Mouse (Mus musculus) hindbrain, embryonic 12.5 days (tissue): ENCODE data around the gene Styk1. TPM values are rescaled to one million over a fixed set of nuclear protein-coding genes. Genes with fewer than 3 reads are reported as not detected.

Experiments
- ATAC-seq: fragments of 200-750 bp; cut with Nextera tagmentation; 2 replicates; pipeline ENCODE4 v1.8.0; 2017; ENCODE audit warnings: moderate TSS enrichment; ENCODE audit not compliant: low FRiP score
- H3K27ac ChIP-seq: fragments of 300-500 bp; sonication (generic); 2 replicates; pipeline ENCODE4 v1.5.1; 2016; ENCODE audit warnings: mild to moderate bottlenecking
- H3K27me3 ChIP-seq: fragments of 300-500 bp; sonication (generic); 2 replicates; pipeline ENCODE4 v1.6.1; 2016; ENCODE audit warnings: mild to moderate bottlenecking
- H3K36me3 ChIP-seq: fragments of 300-500 bp; sonication (generic); 2 replicates; pipeline ENCODE4 v1.6.1; 2016; ENCODE audit warnings: mild to moderate bottlenecking
- H3K4me1 ChIP-seq: fragments of 300-500 bp; sonication (generic); 2 replicates; pipeline ENCODE4 v1.6.1; 2016
- H3K4me2 ChIP-seq: fragments of 300-500 bp; sonication (generic); replicated peaks from 2 replicates; pipeline ENCODE4 v1.6.1; 2016; ENCODE audit warnings: mild to moderate bottlenecking
- H3K4me3 ChIP-seq: fragments of 300-500 bp; sonication (generic); 2 replicates; pipeline ENCODE4 v1.5.1; 2016; ENCODE audit warnings: mild to moderate bottlenecking
- H3K9ac ChIP-seq: fragments of 300-500 bp; sonication (generic); 2 replicates; pipeline ENCODE4 v1.6.1; 2016; ENCODE audit warnings: mild to moderate bottlenecking, moderate library complexity
- H3K9me3 ChIP-seq: fragments of 300-500 bp; sonication (generic); replicated peaks from 2 replicates; pipeline ENCODE4 v1.6.1; 2016; ENCODE audit warnings: mild to moderate bottlenecking
- WGBS: fragments of 180-500 bp; shearing (Covaris S2); methylation state at CpG from one replicate; pipeline ENCODE4 v1.1.7; 2016; 5-methylcytosine and 5-hydroxymethylcytosine counted together
- polyA plus RNA-seq: library from polyadenylated mRNA; unstranded; fragments of >200 nt; fragmentation: Nextera tagmentation; extraction: Ambion mirVana; gene quantifications from 2 replicates; pipeline ENCODE4 v1.2.1, GENCODE M21; 2016

Styk1 gene
- polyA plus RNA-seq = 1.5 and 2.2 TPM in 2 replicates

- no peak within 1 kb of the TSS; the same call in 1 of the 2 replicates for H3K9ac ChIP-seq
- H3K9me3 ChIP-seq = no peaks in the 10 kb centered on the region
- no peaks in the 10 kb centered on the region for H3K4me1 ChIP-seq
- H3K36me3 ChIP-seq = no peaks in the 10 kb centered on the region
- WGBS = 2% methylated on average over 16 of the region's 16 CpGs
- H3K27me3 ChIP-seq = no peaks in the 10 kb centered on the region
- H3K4me2 ChIP-seq = peak within 1 kb of the TSS; percentile 54
- peak; percentile 81 for ATAC-seq
- H3K4me3 ChIP-seq = peak within 1 kb of the TSS; percentile 18
- H3K27ac ChIP-seq = no peak within 1 kb of the TSS
These were observed at the start of gene Styk1 for GRCm38 (mm10) chr6:131353352-131353919. Gene Styk1, minus strand, starts transcription at chr6:131353597.

DNA sequence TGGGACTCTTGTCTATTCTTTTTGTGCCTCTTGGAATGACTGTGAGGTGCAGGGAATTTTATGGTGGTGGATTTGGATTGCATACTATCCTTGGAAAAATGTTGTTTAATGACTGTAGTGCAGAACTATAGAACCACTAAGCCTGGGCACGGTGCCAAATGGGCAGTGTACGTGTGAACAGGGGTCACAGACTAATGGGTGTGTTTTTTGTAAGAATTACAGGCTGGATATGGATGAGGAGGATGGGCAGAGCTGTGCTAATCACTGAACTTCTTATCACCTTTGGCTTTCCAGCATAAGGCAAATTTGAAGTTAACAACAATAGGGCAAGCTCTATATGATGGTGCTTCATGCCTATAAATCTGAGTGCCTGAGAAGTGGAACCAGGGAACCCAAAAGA, 49.6 kb upstream of the Styk1 start:
- Histone ChIP-seq H3K4me1 (no peaks in the 10 kb centered on the region), H3K36me3 (no peaks in the 10 kb centered on the region), H3K4me3 (no peak overlapping the region), H3K27me3 (no peaks in the 10 kb centered on the region), H3K4me2 (no peak overlapping the region), H3K9me3 (no peaks in the 10 kb centered on the region), H3K9ac (no peak overlapping the region), H3K27ac (no peak overlapping the region)
- no peak for ATAC-seq
- WGBS = 61% methylated on average over 2 of the region's 2 CpGs

- Histone ChIP-seq H3K4me2 (no peak overlapping the region), H3K36me3 (no peaks in the 10 kb centered on the region), H3K9ac (no peak overlapping the region), H3K4me3 (no peak overlapping the region), H3K9me3 (0 out of 2 replicates have a peak, but pooled peaks cover under 1% of the 10 kb centered on the region), H3K4me1 (no peaks in the 10 kb centered on the region), H3K27ac (no peak overlapping the region), H3K27me3 (no peaks in the 10 kb centered on the region)
- ATAC-seq = no peak
These were observed 49.2 kb upstream of the Styk1 start for GRCm38 (mm10) chr6:131402606-131403005.

DNA sequence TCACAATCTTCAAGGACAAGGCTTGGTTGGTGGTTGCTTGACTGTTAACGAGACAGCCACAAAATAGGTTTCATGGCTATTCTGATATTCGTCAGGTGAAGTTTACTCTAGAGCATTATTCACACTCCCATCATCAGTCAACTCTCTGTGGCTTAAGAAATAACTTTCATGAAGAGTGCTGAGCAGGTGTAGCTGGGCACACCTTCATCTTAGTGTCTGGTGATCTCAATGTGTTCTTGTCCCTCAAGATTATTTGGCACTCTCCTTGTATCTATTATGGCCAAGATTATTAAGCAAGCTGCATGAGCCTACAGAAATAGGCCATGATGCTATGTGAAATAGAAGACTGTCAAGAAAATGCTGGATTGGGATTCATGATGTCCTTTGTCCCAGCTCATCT, 47.9 kb upstream of the Styk1 start:
- Histone ChIP-seq H3K4me1 (no peaks in the 10 kb centered on the region), H3K4me2 (no peak overlapping the region), H3K27ac (no peak overlapping the region), H3K36me3 (no peaks in the 10 kb centered on the region), H3K9me3 (0 out of 2 replicates have a peak, but pooled peaks cover 3% of the 10 kb centered on the region), H3K9ac (no peak overlapping the region), H3K4me3 (no peak overlapping the region), H3K27me3 (no peaks in the 10 kb centered on the region)
- 87% methylated on average over 2 of the region's 2 CpGs for WGBS
- no peak for ATAC-seq

GRCm38 (mm10) chr6:131396650-131397049, 43.3 kb upstream of the Styk1 start:
- Histone ChIP-seq H3K36me3 (no peaks in the 10 kb centered on the region), H3K27ac (no peak overlapping the region), H3K27me3 (no peaks in the 10 kb centered on the region), H3K9ac (no peak overlapping the region), H3K9me3 (0 out of 2 replicates have a peak, but pooled peaks cover 3% of the 10 kb centered on the region), H3K4me1 (no peaks in the 10 kb centered on the region), H3K4me2 (no peak overlapping the region), H3K4me3 (no peak overlapping the region)
- no peak for ATAC-seq
- WGBS = 48% methylated on average over 1 of the region's 1 CpGs

GRCm38 (mm10) chr6:131393873-131394660, 40.7 kb upstream of the Styk1 start:
- Histone ChIP-seq H3K4me2 (no peak overlapping the region), H3K9ac (no peak overlapping the region), H3K9me3 (0 out of 2 replicates have a peak, but pooled peaks cover 3% of the 10 kb centered on the region), H3K36me3 (no peaks in the 10 kb centered on the region), H3K27me3 (peaks cover 3% of the 10 kb centered on the region; the same call in 1 of the 2 replicates), H3K4me1 (no peaks in the 10 kb centered on the region), H3K27ac (no peak overlapping the region), H3K4me3 (no peak overlapping the region)
- no peak for ATAC-seq
- WGBS = 81% methylated on average over 4 of the region's 4 CpGs

DNA sequence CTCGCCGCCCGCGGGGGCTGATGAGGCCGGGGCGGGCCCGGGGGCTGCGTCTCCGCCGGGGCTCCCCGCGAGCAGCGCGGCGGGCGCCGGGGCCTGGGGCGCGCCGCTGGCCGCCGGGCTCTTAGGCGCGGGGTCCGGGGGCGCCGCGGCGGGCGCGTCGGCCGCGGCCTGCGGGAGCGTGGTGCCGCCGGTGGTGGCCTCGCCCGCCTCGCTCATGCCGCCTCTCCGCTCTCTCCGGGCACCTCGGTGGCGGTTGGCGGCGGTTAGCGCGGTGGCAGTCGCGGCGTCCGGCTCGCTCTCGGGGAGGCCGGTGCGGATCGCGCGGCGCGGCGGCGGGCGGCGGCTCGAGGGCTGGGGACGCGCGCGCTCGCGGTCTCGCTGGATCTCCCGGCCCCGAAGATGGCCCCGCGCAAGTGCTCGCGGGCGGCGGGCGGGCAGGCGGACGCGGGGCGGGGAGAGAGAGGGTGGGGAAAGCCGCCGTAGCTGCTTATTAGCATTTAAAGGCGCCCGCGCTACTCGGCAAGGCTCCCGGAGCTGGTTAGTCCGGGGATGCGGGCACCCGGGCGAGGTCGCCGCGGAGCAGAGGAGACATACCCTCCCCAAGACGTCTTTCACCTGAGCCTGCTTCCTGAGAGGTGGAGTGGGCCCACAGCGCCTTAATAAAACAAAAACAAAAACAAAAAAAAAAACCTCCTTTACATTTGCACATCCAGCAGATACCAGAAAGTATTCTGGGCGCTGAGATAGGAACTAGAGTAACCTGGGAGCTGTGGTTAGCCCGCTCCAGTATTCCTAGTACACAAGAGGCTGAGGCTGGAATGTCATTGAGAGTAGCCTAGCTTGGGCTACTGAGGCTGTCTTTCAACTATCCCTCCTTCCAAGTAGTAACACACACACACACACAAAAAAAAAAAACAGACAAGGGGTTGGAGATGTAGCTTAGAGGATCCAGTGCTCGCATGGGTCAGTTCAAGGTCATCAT, 34.9 kb upstream of the Styk1 start, which contains the start of gene Ybx3:
Ybx3 (minus strand) TSS at position 437 of the 982 bp plus-strand sequence.
- Histone ChIP-seq H3K36me3 (no peaks in the 10 kb centered on the region), H3K27ac (peak within 1 kb of the TSS; percentile 83), H3K4me1 (peaks cover 16% of the 10 kb centered on the region; the same call in 1 of the 2 replicates), H3K4me3 (peak within 1 kb of the TSS; percentile 83), H3K9me3 (no peaks in the 10 kb centered on the region), H3K27me3 (peaks cover 3% of the 10 kb centered on the region; the same call in 1 of the 2 replicates), H3K4me2 (peak within 1 kb of the TSS; percentile 87), H3K9ac (peak within 1 kb of the TSS; percentile 84)
- ATAC-seq = peak; percentile 94
- 1% methylated on average over 76 of the region's 107 CpGs for WGBS

DNA sequence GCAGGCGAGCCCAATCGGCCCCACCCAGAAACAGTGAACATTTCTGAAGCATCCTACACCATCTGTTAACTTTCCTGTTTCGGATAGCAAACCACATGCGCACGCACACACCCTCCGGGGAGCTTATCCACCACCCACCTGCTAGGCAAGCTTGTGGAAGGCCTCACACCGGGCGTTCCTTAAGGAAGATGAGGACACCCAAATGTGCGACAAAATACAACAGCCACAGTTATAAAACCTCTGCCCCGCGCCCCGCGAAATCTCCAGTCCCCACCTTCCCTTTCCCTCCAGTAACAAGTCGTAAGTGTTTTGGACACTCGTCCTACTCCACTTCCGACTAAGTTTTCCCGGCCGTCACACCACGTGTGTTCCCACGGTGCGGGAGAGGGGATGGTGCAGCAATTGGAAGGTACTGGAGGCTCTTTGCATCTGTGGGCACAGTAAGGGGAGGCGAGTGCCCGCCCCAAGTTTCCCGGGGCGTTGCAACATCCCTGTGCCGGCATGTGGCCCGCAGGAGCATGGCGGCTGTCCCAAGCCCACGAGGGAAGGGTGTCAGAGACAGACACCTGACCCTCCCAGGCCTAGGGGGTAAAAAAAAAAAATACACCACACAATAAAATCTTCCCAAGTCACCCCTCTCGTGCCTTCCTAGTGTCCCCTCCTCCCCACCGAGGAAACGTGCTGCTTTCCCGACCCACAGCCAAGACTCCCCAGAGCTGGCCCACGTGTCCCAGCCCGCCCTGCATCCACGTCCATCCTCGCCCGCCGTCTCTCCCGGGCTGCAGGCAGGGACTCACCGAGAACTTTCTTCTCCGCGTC, 34.0 kb upstream of the Styk1 start:
- Histone ChIP-seq H3K36me3 (no peaks in the 10 kb centered on the region), H3K4me1 (peaks cover 18% of the 10 kb centered on the region; the same call in 1 of the 2 replicates), H3K9me3 (no peaks in the 10 kb centered on the region), H3K4me3 (peak overlapping the region; percentile 83), H3K9ac (peak overlapping the region; percentile 84), H3K27me3 (peaks cover 3% of the 10 kb centered on the region; the same call in 1 of the 2 replicates), H3K27ac (peak overlapping the region; percentile 83; the same call in 1 of the 2 replicates), H3K4me2 (peak overlapping the region; percentile 87)
- ATAC-seq = peak; percentile 63
- WGBS = under 1% methylated on average over 43 of the region's 43 CpGs

DNA sequence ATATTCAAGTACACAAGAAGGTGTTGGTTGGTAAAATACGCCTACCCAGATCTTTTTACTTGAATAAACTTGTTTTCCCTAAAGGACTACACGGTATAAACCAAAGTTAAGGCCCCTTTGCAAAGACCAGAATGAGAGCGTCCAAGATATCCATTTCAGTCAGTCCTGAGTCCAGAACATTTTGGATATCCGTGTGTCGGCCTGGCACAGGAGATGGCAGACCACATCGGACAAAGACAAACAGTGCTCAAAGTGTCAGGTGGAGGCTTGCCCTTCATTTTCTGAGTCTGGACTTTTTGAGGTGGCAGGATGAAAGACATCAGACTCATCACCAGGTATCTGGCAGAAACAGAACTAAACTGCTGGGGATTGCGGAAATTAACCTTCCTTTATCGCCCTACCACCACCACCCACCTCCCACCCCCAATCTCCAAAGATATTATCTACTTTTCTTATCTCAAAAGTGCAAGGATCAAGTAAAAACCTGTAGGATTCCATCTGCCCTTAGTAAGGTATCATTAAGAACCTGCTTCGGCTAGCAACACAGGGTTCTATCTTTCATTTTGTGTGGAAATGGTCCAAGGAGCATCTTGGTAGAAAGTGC, 33.1 kb upstream of the Styk1 start:
- no peak for ATAC-seq
- 46% methylated on average over 9 of the region's 9 CpGs for WGBS
- Histone ChIP-seq H3K36me3 (no peaks in the 10 kb centered on the region), H3K27ac (no peak overlapping the region), H3K4me1 (peaks cover 22% of the 10 kb centered on the region; the same call in 1 of the 2 replicates), H3K9me3 (no peaks in the 10 kb centered on the region), H3K4me2 (peak overlapping the region; percentile 87), H3K27me3 (peaks cover 3% of the 10 kb centered on the region; the same call in 1 of the 2 replicates), H3K9ac (0 out of 2 replicates have a peak overlapping the region, but pooled peaks have one; percentile 4), H3K4me3 (peak overlapping the region; percentile 83)

DNA sequence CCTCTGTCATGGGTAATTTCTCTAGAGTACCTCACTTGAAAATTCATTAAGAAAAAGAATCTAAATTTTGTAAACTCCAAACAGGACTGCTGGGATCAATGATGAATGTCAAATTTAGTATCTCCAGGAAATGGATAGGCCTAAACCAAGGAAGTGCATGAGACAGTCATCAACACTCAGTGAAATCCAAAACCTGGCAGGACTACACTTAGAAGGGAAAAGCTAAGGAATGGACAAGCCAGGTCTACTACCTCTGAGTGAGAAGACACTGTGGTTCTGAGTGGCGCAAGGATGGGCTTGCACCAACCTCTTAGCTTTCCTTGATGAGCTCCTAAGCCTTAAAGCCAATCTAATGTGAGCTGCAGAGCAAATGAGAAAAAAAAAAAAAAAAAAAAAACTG, 32.1 kb upstream of the Styk1 start:
- Histone ChIP-seq H3K4me2 (no peak overlapping the region), H3K9ac (no peak overlapping the region), H3K27me3 (peaks cover 3% of the 10 kb centered on the region; the same call in 1 of the 2 replicates), H3K27ac (no peak overlapping the region), H3K4me3 (no peak overlapping the region), H3K9me3 (no peaks in the 10 kb centered on the region), H3K4me1 (peaks cover 22% of the 10 kb centered on the region; the same call in 1 of the 2 replicates), H3K36me3 (no peaks in the 10 kb centered on the region)
- 100% methylated on average over 1 of the region's 1 CpGs for WGBS
- no peak for ATAC-seq
